ENCODE assay signal across 8 mouse cellular contexts in the genomic region with DNA sequence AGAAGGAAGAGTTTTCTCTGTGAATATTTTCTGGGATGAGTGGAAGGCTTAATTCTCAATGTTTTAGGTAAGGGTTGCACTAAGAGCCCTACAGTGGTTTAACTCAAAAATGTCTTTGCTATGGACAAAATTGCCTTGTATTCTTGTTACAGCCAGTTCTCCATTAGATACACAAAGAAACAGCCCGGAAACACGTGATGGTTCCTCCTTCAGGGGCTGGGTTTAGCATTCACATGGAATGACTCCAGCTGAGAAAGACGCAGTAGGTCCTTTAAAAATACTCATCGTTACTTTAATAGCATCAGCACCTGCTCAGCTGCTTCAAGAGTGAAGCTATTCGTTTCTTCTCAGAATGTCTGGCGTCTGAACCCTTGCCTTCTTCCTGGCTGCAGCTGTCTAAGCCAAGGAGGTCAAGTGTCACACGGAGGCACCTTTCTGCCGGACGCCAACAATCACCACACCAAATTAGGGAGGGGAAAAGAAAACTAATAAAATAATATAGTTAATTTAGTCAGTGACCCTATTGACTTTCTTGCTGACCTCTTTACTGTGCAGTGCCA. TPM values are rescaled to one million over a fixed set of nuclear protein-coding genes. Genes with fewer than 3 reads are reported as not detected.
DNase-seq lines count a peak whose midpoint lies in the region; ATAC-seq and TF ChIP-seq lines count a peak whose summit lies in the region.

No protein-coding gene starts in this region.

- H3K4me2 ChIP-seq in heart, embryonic 11.5 days = peak overlapping the region; percentile 90
- H3K4me2 ChIP-seq in midbrain, embryonic 12.5 days (replicated peaks) = peak overlapping the region; percentile 77
- peak overlapping the region; percentile 67; the same call in 1 of the 2 replicates for H3K4me2 ChIP-seq in hindbrain, embryonic 12.5 days (replicated peaks)
- peak overlapping the region; percentile 88; the same call in 1 of the 2 replicates for H3K4me2 ChIP-seq in stomach, embryonic 14.5 days (replicated peaks; ENCODE audit: low read depth, low read length)

- H3K27me3 ChIP-seq in heart, embryonic 11.5 days (ENCODE audit: control insufficient read depth, insufficient read depth, low read length) = no peaks in the 10 kb centered on the region; the same call in 1 of the 2 replicates
- peaks cover 57% of the 10 kb centered on the region for H3K27me3 ChIP-seq in midbrain, embryonic 12.5 days
- H3K27me3 ChIP-seq in midbrain, embryonic 10.5 days (ENCODE audit: low read depth, poor library complexity, severe bottlenecking) = peaks cover 67% of the 10 kb centered on the region
- peaks cover 42% of the 10 kb centered on the region for H3K27me3 ChIP-seq in hindbrain, embryonic 12.5 days
- H3K27me3 ChIP-seq in stomach, embryonic 14.5 days (ENCODE audit: control insufficient read depth, insufficient read depth, low read length) = no peaks in the 10 kb centered on the region
- H3K27me3 ChIP-seq in thymus, adult 2 months (ENCODE audit: control insufficient read depth, insufficient read depth, low read length) = no peaks in the 10 kb centered on the region; the same call in 1 of the 2 replicates

- no peak for ATAC-seq in heart, embryonic 11.5 days (replicated peaks; ENCODE audit: insufficient number of reproducible peaks, low FRiP score, low TSS enrichment)
- no peak for ATAC-seq in midbrain, embryonic 12.5 days (ENCODE audit: low FRiP score, low read depth)
- no peak for ATAC-seq in hindbrain, embryonic 12.5 days (ENCODE audit: low FRiP score)
- ATAC-seq in stomach, embryonic 14.5 days (ENCODE audit: insufficient number of reproducible peaks, insufficient read depth, low FRiP score, low read depth) = no peak
- no peak for ATAC-seq in CD4-positive, CD25-positive, alpha-beta regulatory T cell, adult 4 months

- 45% methylated on average over 9 of the region's 9 CpGs for WGBS in heart, embryonic 11.5 days (ENCODE audit: insufficient replicate concordance)
- 33% methylated on average over 9 of the region's 9 CpGs for WGBS in midbrain, embryonic 12.5 days
- 42% methylated on average over 9 of the region's 9 CpGs for WGBS in midbrain, embryonic 10.5 days
- WGBS in hindbrain, embryonic 12.5 days = 39% methylated on average over 9 of the region's 9 CpGs
- WGBS in stomach, embryonic 14.5 days = 33% methylated on average over 9 of the region's 9 CpGs
- 66% methylated on average over 9 of the region's 9 CpGs for WGBS in thymus, adult 2 months

- H3K4me1 ChIP-seq in heart, embryonic 11.5 days (ENCODE audit: control insufficient read depth, insufficient read depth, low read length) = peaks cover 3% of the 10 kb centered on the region; the same call in 1 of the 2 replicates
- H3K4me1 ChIP-seq in midbrain, embryonic 12.5 days = peaks cover 31% of the 10 kb centered on the region
- peaks cover 38% of the 10 kb centered on the region for H3K4me1 ChIP-seq in midbrain, embryonic 10.5 days
- peaks cover 34% of the 10 kb centered on the region for H3K4me1 ChIP-seq in hindbrain, embryonic 12.5 days
- peaks cover 9% of the 10 kb centered on the region; the same call in 1 of the 2 replicates for H3K4me1 ChIP-seq in stomach, embryonic 14.5 days (ENCODE audit: control insufficient read depth, insufficient read depth, low read length)
- no peaks in the 10 kb centered on the region for H3K4me1 ChIP-seq in thymus, adult 2 months (replicated peaks; ENCODE audit: control insufficient read depth, insufficient read depth, low read length)

- H3K27ac ChIP-seq in heart, embryonic 11.5 days (ENCODE audit: low read depth, low read length) = no peak overlapping the region
- H3K27ac ChIP-seq in midbrain, embryonic 12.5 days (replicated peaks) = no peak overlapping the region
- H3K27ac ChIP-seq in midbrain, embryonic 10.5 days (replicated peaks) = no peak overlapping the region
- no peak overlapping the region for H3K27ac ChIP-seq in hindbrain, embryonic 12.5 days
- no peak overlapping the region for H3K27ac ChIP-seq in stomach, embryonic 14.5 days (ENCODE audit: low read length)
- no peak overlapping the region for H3K27ac ChIP-seq in thymus, adult 2 months (ENCODE audit: control insufficient read depth, insufficient read depth, low read length)

- TF ChIP-seq CTCF in thymus, adult 2 months (IDR thresholded peaks at IDR 0.05; ENCODE audit: borderline replicate concordance, control insufficient read depth, extremely low read depth, insufficient read depth, low read length, poor library complexity) = no peak

- DNase-seq in heart, adult 8-10 months (ENCODE audit: low spot score) = no peak
- no peak for DNase-seq in midbrain, embryonic 10.5 days (ENCODE audit: low spot score)
- DNase-seq in thymus, adult 2 months = no peak

- no peaks in the 10 kb centered on the region for H3K9me3 ChIP-seq in heart, embryonic 11.5 days (replicated peaks; ENCODE audit: control insufficient read depth, low read length)
- no peaks in the 10 kb centered on the region for H3K9me3 ChIP-seq in midbrain, embryonic 12.5 days
- H3K9me3 ChIP-seq in midbrain, embryonic 10.5 days (replicated peaks) = no peaks in the 10 kb centered on the region
- H3K9me3 ChIP-seq in hindbrain, embryonic 12.5 days (replicated peaks) = no peaks in the 10 kb centered on the region
- no peaks in the 10 kb centered on the region for H3K9me3 ChIP-seq in stomach, embryonic 14.5 days (ENCODE audit: control insufficient read depth, low read depth, low read length)

- H3K9ac ChIP-seq in heart, embryonic 11.5 days (ENCODE audit: low read depth, low read length) = no peak overlapping the region
- H3K9ac ChIP-seq in midbrain, embryonic 12.5 days (replicated peaks) = no peak overlapping the region
- no peak overlapping the region for H3K9ac ChIP-seq in hindbrain, embryonic 12.5 days
- no peak overlapping the region for H3K9ac ChIP-seq in stomach, embryonic 14.5 days (replicated peaks; ENCODE audit: low read depth, low read length)

- no peak for TF ChIP-seq POLR2A in thymus, adult 2 months (IDR thresholded peaks at IDR 0.05; ENCODE audit: control insufficient read depth, extremely low read depth, insufficient read depth, low read length, poor library complexity)

- H3K36me3 ChIP-seq in heart, embryonic 11.5 days (ENCODE audit: control insufficient read depth, insufficient read depth, low read length) = no peaks in the 10 kb centered on the region
- no peaks in the 10 kb centered on the region for H3K36me3 ChIP-seq in midbrain, embryonic 12.5 days
- H3K36me3 ChIP-seq in midbrain, embryonic 10.5 days = no peaks in the 10 kb centered on the region
- H3K36me3 ChIP-seq in hindbrain, embryonic 12.5 days = no peaks in the 10 kb centered on the region
- no peaks in the 10 kb centered on the region for H3K36me3 ChIP-seq in stomach, embryonic 14.5 days (ENCODE audit: control insufficient read depth, insufficient read depth, low read length)
- no peaks in the 10 kb centered on the region for H3K36me3 ChIP-seq in thymus, adult 2 months (ENCODE audit: control insufficient read depth, insufficient read depth, low read length)

- H3K4me3 ChIP-seq in heart, embryonic 11.5 days (ENCODE audit: low read depth, low read length) = 0 out of 2 replicates have a peak overlapping the region, but pooled peaks have one; percentile 68
- no peak overlapping the region for H3K4me3 ChIP-seq in midbrain, embryonic 12.5 days
- no peak overlapping the region for H3K4me3 ChIP-seq in midbrain, embryonic 10.5 days
- no peak overlapping the region for H3K4me3 ChIP-seq in hindbrain, embryonic 12.5 days
- no peak overlapping the region for H3K4me3 ChIP-seq in stomach, embryonic 14.5 days (ENCODE audit: low read depth, low read length)
- no peak overlapping the region for H3K4me3 ChIP-seq in thymus, adult 2 months (ENCODE audit: control insufficient read depth, insufficient read depth, low read length)

RNA-seq across cellular contexts. Expression of a gene that starts 0.7 kb away (rescaled TPM):
- polyA plus RNA-seq in heart, embryonic 11.5 days (2014; fragmentation: Nextera tagmentation; extraction: Ambion mirVana) = 15.8 and 17.3 TPM in 2 replicates
- 1 to 10 TPM in 1 of 4 experiments, under 1 TPM in 3; 0.87 to 1.1 (median 0.90) TPM for total RNA-seq in heart, adult 8-10 months (2022)
- 10.9 and 14.6 TPM in 2 replicates for polyA plus RNA-seq in midbrain, embryonic 12.5 days (2016; fragmentation: Nextera tagmentation; extraction: Ambion mirVana)
- polyA plus RNA-seq in midbrain, embryonic 10.5 days (2016; fragmentation: Nextera tagmentation; extraction: Ambion mirVana) = 7.6 and 8.8 TPM in 2 replicates
- 22.4 and 27.9 TPM in 2 replicates for polyA plus RNA-seq in hindbrain, embryonic 12.5 days (2016; fragmentation: Nextera tagmentation; extraction: Ambion mirVana)
- 8.3 and 10.4 TPM in 2 replicates for polyA plus RNA-seq in stomach, embryonic 14.5 days (2014; fragmentation: Nextera tagmentation; extraction: Ambion mirVana)
- 32.4 and 37.2 TPM in 2 replicates for polyA plus RNA-seq in thymus, adult 2 months (2012; rRNA removed)
- polyA plus RNA-seq in CD4-positive, CD25-positive, alpha-beta regulatory T cell, adult 4 months (2017; shearing (Covaris generic)) = not detected

RNA-seq across cellular contexts. Expression of a gene that starts 26.6 kb away (rescaled TPM):
- polyA plus RNA-seq in heart, embryonic 11.5 days (2014; fragmentation: Nextera tagmentation; extraction: Ambion mirVana) = 26.3 and 32.8 TPM in 2 replicates
- total RNA-seq in heart, adult 8-10 months (2022) = 10 to 100 TPM; 44.5 to 62.8 (median 52.1) TPM
- polyA plus RNA-seq in midbrain, embryonic 12.5 days (2016; fragmentation: Nextera tagmentation; extraction: Ambion mirVana) = 33.1 and 36.0 TPM in 2 replicates
- 26.9 and 28.9 TPM in 2 replicates for polyA plus RNA-seq in midbrain, embryonic 10.5 days (2016; fragmentation: Nextera tagmentation; extraction: Ambion mirVana)
- polyA plus RNA-seq in hindbrain, embryonic 12.5 days (2016; fragmentation: Nextera tagmentation; extraction: Ambion mirVana) = 34.1 and 35.2 TPM in 2 replicates
- polyA plus RNA-seq in stomach, embryonic 14.5 days (2014; fragmentation: Nextera tagmentation; extraction: Ambion mirVana) = 41.7 and 42.7 TPM in 2 replicates
- 6.2 and 6.4 TPM in 2 replicates for polyA plus RNA-seq in thymus, adult 2 months (2012; rRNA removed)
- polyA plus RNA-seq in CD4-positive, CD25-positive, alpha-beta regulatory T cell, adult 4 months (2017; shearing (Covaris generic)) = 10 to 100 TPM; 42.8 to 44.7 TPM
